9 mouse cellular contexts compared by ENCODE assay signal in genomic region chr10:43467659-43468058, GRCm38 (mm10). TPM values are rescaled to one million over a fixed set of nuclear protein-coding genes. Genes with fewer than 3 reads are reported as not detected.
A peak's percentile ranks its signal among the peaks of the same experiment; 100 is the strongest.
DNase-seq lines count a peak whose midpoint lies in the region; ATAC-seq and TF ChIP-seq lines count a peak whose summit lies in the region.
"Had no signal": no experiment of that assay in that cellular context is flagged by ENCODE, and none has a peak within 500 bp of the region (broad histone marks: within the 10 kb centered on the region; RNA-seq: fewer than 3 reads in every experiment).

No protein-coding gene starts in this region.

- H3K27ac ChIP-seq in intestine, embryonic 14.5 days (ENCODE audit: low read depth), result no peak overlapping the region
- no peak overlapping the region for H3K27ac ChIP-seq in intestine, embryonic 16.5 days (ENCODE audit: low read length)
- no peak overlapping the region; the same call in 1 of the 2 replicates for H3K27ac ChIP-seq in CH12.LX (ENCODE audit: insufficient read depth, low read depth)
- H3K27ac ChIP-seq in embryonic facial prominence, embryonic 13.5 days, result no peak overlapping the region
- H3K27ac ChIP-seq in liver, postnatal 0 days (ENCODE audit: low read depth), result no peak overlapping the region
- no peak overlapping the region for H3K27ac ChIP-seq in midbrain, embryonic 10.5 days (replicated peaks)

- H3K4me3 ChIP-seq in intestine, embryonic 14.5 days (ENCODE audit: low read depth, low read length), result no peak overlapping the region
- H3K4me3 ChIP-seq in intestine, embryonic 16.5 days (ENCODE audit: low read length), result no peak overlapping the region
- peak overlapping the region; percentile 62 to 87 (median 64) for H3K4me3 ChIP-seq in CH12.LX (replicated peaks in 1 of 3; ENCODE audit: low read depth in 2 of 3, low read length in 2 of 3, poor library complexity in 1 of 3)
- H3K4me3 ChIP-seq in embryonic facial prominence, embryonic 13.5 days, result no peak overlapping the region
- no peak overlapping the region for H3K4me3 ChIP-seq in liver, postnatal 0 days (ENCODE audit: low read depth, low read length)
- H3K4me3 ChIP-seq in midbrain, embryonic 10.5 days, result no peak overlapping the region

- H3K4me1 ChIP-seq in intestine, embryonic 14.5 days (replicated peaks; ENCODE audit: control insufficient read depth, insufficient read depth, low read length), result no peaks in the 10 kb centered on the region
- H3K4me1 ChIP-seq in intestine, embryonic 16.5 days (ENCODE audit: control insufficient read depth, insufficient read depth, low read length), result peaks cover 3% of the 10 kb centered on the region; the same call in 1 of the 2 replicates
- peaks cover 14 to 33% of the 10 kb centered on the region in 2 experiments for H3K4me1 ChIP-seq in CH12.LX (ENCODE audit: control insufficient read depth in 1 of 2, insufficient read depth in 2 of 2)
- H3K4me1 ChIP-seq in embryonic facial prominence, embryonic 13.5 days, result no peaks in the 10 kb centered on the region
- H3K4me1 ChIP-seq in liver, postnatal 0 days (ENCODE audit: insufficient read depth), result peaks cover 4% of the 10 kb centered on the region; the same call in 1 of the 2 replicates
- H3K4me1 ChIP-seq in midbrain, embryonic 10.5 days, result peaks cover 6% of the 10 kb centered on the region; the same call in 1 of the 2 replicates

- peak; percentile 93 for TF ChIP-seq POLR2A in CH12.LX (IDR thresholded peaks at IDR 0.05; ENCODE audit: low read depth, low read length)

- H3K9ac ChIP-seq in intestine, embryonic 14.5 days (ENCODE audit: low read length), result no peak overlapping the region
- H3K9ac ChIP-seq in intestine, embryonic 16.5 days (ENCODE audit: low read depth, low read length), result no peak overlapping the region
- peak overlapping the region; percentile 82 for H3K9ac ChIP-seq in CH12.LX (ENCODE audit: insufficient read depth, low read depth)
- no peak overlapping the region for H3K9ac ChIP-seq in embryonic facial prominence, embryonic 13.5 days
- no peak overlapping the region for H3K9ac ChIP-seq in liver, postnatal 0 days (replicated peaks)

- no peak for TF ChIP-seq RAD21 in CH12.LX (IDR thresholded peaks at IDR 0.05; ENCODE audit: low read depth, low read length)

- no peak for ATAC-seq in intestine, embryonic 14.5 days (replicated peaks; ENCODE audit: low FRiP score, low TSS enrichment, low read depth)
- no peak for ATAC-seq in intestine, embryonic 16.5 days
- ATAC-seq in embryonic facial prominence, embryonic 13.5 days (ENCODE audit: insufficient number of reproducible peaks, insufficient read depth, low FRiP score, low TSS enrichment, low read depth), result no peak
- ATAC-seq in liver, postnatal 0 days, result no peak
- no peak for ATAC-seq in cerebellum, adult (ENCODE audit: insufficient number of reproducible peaks, low FRiP score, low TSS enrichment)

- H3K4me2 ChIP-seq in intestine, embryonic 14.5 days (ENCODE audit: low read length), result peak overlapping the region; percentile 14
- H3K4me2 ChIP-seq in intestine, embryonic 16.5 days (ENCODE audit: low read depth, low read length), result no peak overlapping the region
- H3K4me2 ChIP-seq in CH12.LX (ENCODE audit: insufficient read depth, low read depth, poor library complexity, severe bottlenecking), result peak overlapping the region; percentile 87
- H3K4me2 ChIP-seq in embryonic facial prominence, embryonic 13.5 days, result peak overlapping the region; percentile 39
- peak overlapping the region; percentile 48 for H3K4me2 ChIP-seq in liver, postnatal 0 days (ENCODE audit: low read depth, low read length)

- no peaks in the 10 kb centered on the region for H3K79me2 ChIP-seq in CH12.LX (replicated peaks; ENCODE audit: control insufficient read depth, extremely low read depth, insufficient read depth, poor library complexity, severe bottlenecking)

- H3K9me3 ChIP-seq in intestine, embryonic 14.5 days (ENCODE audit: control insufficient read depth, low read length), result no peaks in the 10 kb centered on the region
- no peaks in the 10 kb centered on the region for H3K9me3 ChIP-seq in intestine, embryonic 16.5 days (ENCODE audit: control insufficient read depth, low read length)
- H3K9me3 ChIP-seq in CH12.LX (replicated peaks; ENCODE audit: low read length), result no peaks in the 10 kb centered on the region
- H3K9me3 ChIP-seq in embryonic facial prominence, embryonic 13.5 days, result no peaks in the 10 kb centered on the region
- H3K9me3 ChIP-seq in liver, postnatal 0 days (ENCODE audit: low read length), result no peaks in the 10 kb centered on the region
- no peaks in the 10 kb centered on the region for H3K9me3 ChIP-seq in midbrain, embryonic 10.5 days (replicated peaks)

- no peak for TF ChIP-seq CTCF in CH12.LX (conservative IDR thresholded peaks at IDR 0.05 in 1 of 2, IDR thresholded peaks at IDR 0.05 in 1 of 2; ENCODE audit: low read depth in 2 of 2, low read length in 2 of 2)
- TF ChIP-seq CTCF in liver, postnatal 0 days (IDR thresholded peaks at IDR 0.05; ENCODE audit: low read depth), result no peak

- 29% methylated on average over 13 of the region's 13 CpGs for WGBS in intestine, embryonic 14.5 days
- WGBS in intestine, embryonic 16.5 days, result 35% methylated on average over 13 of the region's 13 CpGs
- 28% methylated on average over 13 of the region's 13 CpGs for WGBS in embryonic facial prominence, embryonic 13.5 days
- WGBS in liver, postnatal 0 days (ENCODE audit: insufficient replicate concordance), result 31% methylated on average over 13 of the region's 13 CpGs
- 44% methylated on average over 13 of the region's 13 CpGs for WGBS in midbrain, embryonic 10.5 days

- dilution Hi-C loops in CH12.LX (cut with MboI; ENCODE audit: extremely low pct_ligation_motif_present, extremely low pct_unique_long_range_greater_than_20kb, low sequenced_read_pairs), result no loop called here

- in situ Hi-C loops in CH12.LX (cut with MboI; ENCODE audit: low pct_ligation_motif_present, low pct_unique_long_range_greater_than_20kb, low sequenced_read_pairs), result no loop called here

- no peak for DNase-seq in intestine, embryonic 14.5 days (ENCODE audit: low spot score)
- DNase-seq in CH12.LX (ENCODE audit: extremely low read depth), result peak; percentile 70
- no peak for DNase-seq in liver, postnatal 0 days
- no peak for DNase-seq in midbrain, embryonic 10.5 days (ENCODE audit: low spot score)
- no peak for DNase-seq in right cerebral cortex, adult 2 months (ENCODE audit: low spot score in 2 of 2)
- DNase-seq: adrenal gland, postnatal 10 days had no signal

- no peaks in the 10 kb centered on the region for H3K36me3 ChIP-seq in intestine, embryonic 14.5 days (ENCODE audit: control insufficient read depth, insufficient read depth, low read length)
- no peaks in the 10 kb centered on the region for H3K36me3 ChIP-seq in intestine, embryonic 16.5 days (ENCODE audit: control insufficient read depth, insufficient read depth, low read length)
- H3K36me3 ChIP-seq in CH12.LX (replicated peaks in 1 of 2; ENCODE audit: control insufficient read depth in 1 of 2, insufficient read depth in 1 of 2, low read length in 1 of 2), result no peaks in the 10 kb centered on the region
- no peaks in the 10 kb centered on the region for H3K36me3 ChIP-seq in embryonic facial prominence, embryonic 13.5 days
- H3K36me3 ChIP-seq in liver, postnatal 0 days (replicated peaks; ENCODE audit: insufficient read depth, low read length), result no peaks in the 10 kb centered on the region
- no peaks in the 10 kb centered on the region for H3K36me3 ChIP-seq in midbrain, embryonic 10.5 days

- TF ChIP-seq EP300 in CH12.LX (IDR thresholded peaks at IDR 0.05; ENCODE audit: low read length), result no peak
- TF ChIP-seq EP300 in liver, postnatal 0 days (IDR thresholded peaks at IDR 0.05; ENCODE audit: low read depth), result no peak

- H3K27me3 ChIP-seq in intestine, embryonic 14.5 days (replicated peaks; ENCODE audit: control insufficient read depth, insufficient read depth, low read length), result no peaks in the 10 kb centered on the region
- no peaks in the 10 kb centered on the region for H3K27me3 ChIP-seq in intestine, embryonic 16.5 days (replicated peaks; ENCODE audit: control insufficient read depth, insufficient read depth, low read length)
- H3K27me3 ChIP-seq in CH12.LX (replicated peaks), result no peaks in the 10 kb centered on the region
- no peaks in the 10 kb centered on the region for H3K27me3 ChIP-seq in embryonic facial prominence, embryonic 13.5 days
- H3K27me3 ChIP-seq in liver, postnatal 0 days (ENCODE audit: insufficient read depth, low read length), result no peaks in the 10 kb centered on the region
- H3K27me3 ChIP-seq in midbrain, embryonic 10.5 days (ENCODE audit: low read depth, poor library complexity, severe bottlenecking), result no peaks in the 10 kb centered on the region

TF ChIP-seq in CH12.LX, 34 proteins besides CTCF, POLR2A, EP300 and RAD21 (continues in another document):
- TF ChIP-seq SIN3A (IDR thresholded peaks at IDR 0.05; ENCODE audit: low read length) (no peak), ETS1 (conservative IDR thresholded peaks at IDR 0.05; ENCODE audit: low read depth, low read length) (no peak), NELFE (IDR thresholded peaks at IDR 0.05; ENCODE audit: low read depth, low read length) (peak; percentile 90), ELF1 (IDR thresholded peaks at IDR 0.05; ENCODE audit: low read depth, low read length) (peak; percentile 79), JUN (IDR thresholded peaks at IDR 0.05; ENCODE audit: insufficient read depth, low read depth, low read length) (no peak), MXI1 (IDR thresholded peaks at IDR 0.05; ENCODE audit: low read depth, low read length) (peak; percentile 67; the same call in 1 of the 2 replicates)

RNA-seq across cellular contexts. Expression of gene Bend3, which starts 11.0 kb away (rescaled TPM):
- polyA plus RNA-seq in intestine, embryonic 14.5 days (2014; fragmentation: Nextera tagmentation; extraction: Ambion mirVana), result 4.2 and 5.3 TPM in 2 replicates
- polyA plus RNA-seq in intestine, embryonic 16.5 days (2015; fragmentation: Nextera tagmentation; extraction: Ambion mirVana), result 2.1 and 2.2 TPM in 2 replicates
- total RNA-seq in CH12.LX (2012; rRNA removed) (8.7 and 11.8 TPM in 2 replicates), CH12.LX (2014; rRNA removed) (6.5 and 7.4 TPM in 2 replicates)
- 14.8 and 18.9 TPM in 2 replicates for polyA plus RNA-seq in CH12.LX (2012; ENCODE audit: insufficient read length, low read depth)
- polyA plus RNA-seq in embryonic facial prominence, embryonic 13.5 days (2015; fragmentation: Nextera tagmentation; extraction: Ambion mirVana), result 4.5 and 5.4 TPM in 2 replicates
- 0.51 TPM in 2 replicates for polyA plus RNA-seq in liver, postnatal 0 days (2015; fragmentation: Nextera tagmentation; extraction: Ambion mirVana)
- polyA plus RNA-seq in midbrain, embryonic 10.5 days (2016; fragmentation: Nextera tagmentation; extraction: Ambion mirVana), result 7.5 and 7.7 TPM in 2 replicates

RNA-seq across cellular contexts. Expression of gene Gm9803, which starts 56.2 kb away (rescaled TPM):
- polyA plus RNA-seq in intestine, embryonic 14.5 days (2014; fragmentation: Nextera tagmentation; extraction: Ambion mirVana), result 7.8 and 19.0 TPM in 2 replicates
- polyA plus RNA-seq in intestine, embryonic 16.5 days (2015; fragmentation: Nextera tagmentation; extraction: Ambion mirVana), result 3.8 and 12.6 TPM in 2 replicates
- total RNA-seq in CH12.LX (2012; rRNA removed) (16.2 and 23.2 TPM in 2 replicates), CH12.LX (2014; rRNA removed) (56.6 and 99.7 TPM in 2 replicates)
- polyA plus RNA-seq in CH12.LX (2012; ENCODE audit: insufficient read length, low read depth), result 120 and 128 TPM in 2 replicates
- polyA plus RNA-seq in embryonic facial prominence, embryonic 13.5 days (2015; fragmentation: Nextera tagmentation; extraction: Ambion mirVana), result 11.9 and 34.3 TPM in 2 replicates
- polyA plus RNA-seq in liver, postnatal 0 days (2015; fragmentation: Nextera tagmentation; extraction: Ambion mirVana), result 7.8 and 8.7 TPM in 2 replicates
- polyA plus RNA-seq in midbrain, embryonic 10.5 days (2016; fragmentation: Nextera tagmentation; extraction: Ambion mirVana), result 13.9 and 16.8 TPM in 2 replicates

Comparison
In these comparisons a context has a peak if more than half of its experiments do, and no peak if none do; other contexts are left out.
1. H3K4me3 ChIP-seq: peak in CH12.LX (3 of 3); none in intestine, embryonic 14.5 days (single experiment), intestine, embryonic 16.5 days (single experiment), embryonic facial prominence, embryonic 13.5 days (single experiment), liver, postnatal 0 days (single experiment) and midbrain, embryonic 10.5 days (single experiment).